ENCODE assay signal across 8 mouse cellular contexts in genomic region chr4:116073146-116073545, GRCm38 (mm10). TPM values are rescaled to one million over a fixed set of nuclear protein-coding genes. Genes with fewer than 3 reads are reported as not detected.
A peak's percentile ranks its signal among the peaks of the same experiment; 100 is the strongest.
DNase-seq lines count a peak whose midpoint lies in the region; ATAC-seq and TF ChIP-seq lines count a peak whose summit lies in the region.

No protein-coding gene starts in this region.

- DNase-seq in gastrocnemius, adult 2 months: no peak
- DNase-seq in gastrocnemius, postnatal 25 days: no peak
- peak; percentile 32 for DNase-seq in forebrain, embryonic 14.5 days (ENCODE audit: low spot score)
- no peak for DNase-seq in liver, postnatal 0 days
- no peak for DNase-seq in spleen, postnatal 4 days (ENCODE audit: low spot score in 2 of 2)
- no peak for DNase-seq in right cerebral cortex, postnatal 14 days
- no peak for DNase-seq in frontal cortex, postnatal 10 days (ENCODE audit: low spot score in 2 of 2)

- no peak for TF ChIP-seq EP300 in liver, postnatal 0 days (IDR thresholded peaks at IDR 0.05; ENCODE audit: low read depth)

- ATAC-seq in forebrain, embryonic 14.5 days: no peak
- ATAC-seq in liver, postnatal 0 days: no peak

- peaks cover 56% of the 10 kb centered on the region for H3K4me1 ChIP-seq in E14TG2a.4 (replicated peaks; ENCODE audit: low read depth, low read length)
- peaks cover 23% of the 10 kb centered on the region for H3K4me1 ChIP-seq in forebrain, embryonic 14.5 days (ENCODE audit: control insufficient read depth, insufficient read depth, low read length)
- peaks cover 20% of the 10 kb centered on the region for H3K4me1 ChIP-seq in liver, postnatal 0 days (ENCODE audit: insufficient read depth)

- H3K27ac ChIP-seq in gastrocnemius, adult 2 months: peak overlapping the region; percentile 21; the same call in 1 of the 2 replicates
- H3K27ac ChIP-seq in forebrain, embryonic 14.5 days (ENCODE audit: low read depth, low read length): no peak overlapping the region
- no peak overlapping the region for H3K27ac ChIP-seq in liver, postnatal 0 days (ENCODE audit: low read depth)

- no peaks in the 10 kb centered on the region for H3K9me3 ChIP-seq in E14TG2a.4 (ENCODE audit: low read length)
- H3K9me3 ChIP-seq in forebrain, embryonic 14.5 days (replicated peaks; ENCODE audit: control insufficient read depth, low read length): no peaks in the 10 kb centered on the region
- H3K9me3 ChIP-seq in liver, postnatal 0 days (ENCODE audit: low read length): no peaks in the 10 kb centered on the region

- peak; percentile 35 for TF ChIP-seq CTCF in gastrocnemius, adult 2 months (IDR thresholded peaks at IDR 0.05)
- TF ChIP-seq CTCF in E14TG2a.4 (conservative IDR thresholded peaks at IDR 0.05; ENCODE audit: low read length): no peak
- TF ChIP-seq CTCF in liver, postnatal 0 days (IDR thresholded peaks at IDR 0.05; ENCODE audit: low read depth): peak; percentile 65

- peaks cover 30% of the 10 kb centered on the region for H3K36me3 ChIP-seq in E14TG2a.4 (ENCODE audit: insufficient read depth, low read length)
- peaks cover 24% of the 10 kb centered on the region for H3K36me3 ChIP-seq in forebrain, embryonic 14.5 days (ENCODE audit: control insufficient read depth, insufficient read depth, low read length)
- peaks cover 23% of the 10 kb centered on the region for H3K36me3 ChIP-seq in liver, postnatal 0 days (replicated peaks; ENCODE audit: insufficient read depth, low read length)

- WGBS in forebrain, embryonic 14.5 days: 56% methylated on average over 4 of the region's 4 CpGs
- WGBS in liver, postnatal 0 days (ENCODE audit: insufficient replicate concordance): 49% methylated on average over 4 of the region's 4 CpGs

- intact Hi-C loops in gastrocnemius, adult 2 months (cut with DNase I): no loop called here

- H3K4me3 ChIP-seq in gastrocnemius, adult 2 months: peak overlapping the region; percentile 97
- H3K4me3 ChIP-seq in E14TG2a.4 (replicated peaks; ENCODE audit: low read length): 0 out of 2 replicates have a peak overlapping the region, but pooled peaks have one; percentile 94
- no peak overlapping the region for H3K4me3 ChIP-seq in forebrain, embryonic 14.5 days (ENCODE audit: low read depth, low read length)
- peak overlapping the region; percentile 66 for H3K4me3 ChIP-seq in liver, postnatal 0 days (ENCODE audit: low read depth, low read length)

- H3K27me3 ChIP-seq in E14TG2a.4 (ENCODE audit: insufficient read depth, low read length): peaks cover 18% of the 10 kb centered on the region
- no peaks in the 10 kb centered on the region for H3K27me3 ChIP-seq in forebrain, embryonic 14.5 days (replicated peaks; ENCODE audit: control insufficient read depth, insufficient read depth, low read length)
- H3K27me3 ChIP-seq in liver, postnatal 0 days (ENCODE audit: insufficient read depth, low read length): no peaks in the 10 kb centered on the region

- H3K9ac ChIP-seq in forebrain, embryonic 14.5 days (ENCODE audit: low read length): no peak overlapping the region
- peak overlapping the region; percentile 45 for H3K9ac ChIP-seq in liver, postnatal 0 days (replicated peaks)

- H3K4me2 ChIP-seq in forebrain, embryonic 14.5 days (ENCODE audit: low read length): peak overlapping the region; percentile 8; the same call in 1 of the 2 replicates
- H3K4me2 ChIP-seq in liver, postnatal 0 days (ENCODE audit: low read depth, low read length): peak overlapping the region; percentile 80

RNA-seq across cellular contexts. Expression of gene Uqcrh, which starts 1.7 kb away (rescaled TPM):
- 100 to 1,000 TPM; 765 to 991 TPM for total RNA-seq in gastrocnemius, adult 2 months (2021)
- 1,000 to 10,000 TPM in 1 of 2 experiments, 100 to 1,000 TPM in 1; 981 to 1,020 TPM for total RNA-seq in gastrocnemius, postnatal 25 days (2021)
- 479 and 583 TPM in 2 replicates for polyA plus RNA-seq in forebrain, embryonic 14.5 days (2014; fragmentation: Nextera tagmentation; extraction: Ambion mirVana)
- polyA plus RNA-seq in liver, postnatal 0 days (2015; fragmentation: Nextera tagmentation; extraction: Ambion mirVana): 563 and 605 TPM in 2 replicates

RNA-seq across cellular contexts. Expression of gene Lrrc41, which starts 1.9 kb away (rescaled TPM):
- total RNA-seq in gastrocnemius, adult 2 months (2021): 10 to 100 TPM; 21.2 to 22.1 TPM
- total RNA-seq in gastrocnemius, postnatal 25 days (2021): 10 to 100 TPM; 17.8 to 20.3 TPM
- 67.9 and 74.0 TPM in 2 replicates for polyA plus RNA-seq in forebrain, embryonic 14.5 days (2014; fragmentation: Nextera tagmentation; extraction: Ambion mirVana)
- polyA plus RNA-seq in liver, postnatal 0 days (2015; fragmentation: Nextera tagmentation; extraction: Ambion mirVana): 22.9 and 23.3 TPM in 2 replicates

RNA-seq across cellular contexts. Expression of gene Nsun4, which starts 19.5 kb away (rescaled TPM):
- total RNA-seq in gastrocnemius, adult 2 months (2021): 10 to 100 TPM; 12.3 to 16.9 TPM
- 10 to 100 TPM; 15.3 to 16.7 TPM for total RNA-seq in gastrocnemius, postnatal 25 days (2021)
- polyA plus RNA-seq in forebrain, embryonic 14.5 days (2014; fragmentation: Nextera tagmentation; extraction: Ambion mirVana): 14.2 and 15.3 TPM in 2 replicates
- 8.4 and 8.7 TPM in 2 replicates for polyA plus RNA-seq in liver, postnatal 0 days (2015; fragmentation: Nextera tagmentation; extraction: Ambion mirVana)

RNA-seq across cellular contexts. Expression of gene Rad54l, which starts 50.3 kb away (rescaled TPM):
- total RNA-seq in gastrocnemius, adult 2 months (2021): under 1 TPM; 0.23 to 0.36 TPM
- under 1 TPM; 0.36 to 0.91 TPM for total RNA-seq in gastrocnemius, postnatal 25 days (2021)
- polyA plus RNA-seq in forebrain, embryonic 14.5 days (2014; fragmentation: Nextera tagmentation; extraction: Ambion mirVana): 18.1 and 18.2 TPM in 2 replicates
- polyA plus RNA-seq in liver, postnatal 0 days (2015; fragmentation: Nextera tagmentation; extraction: Ambion mirVana): 7.3 and 10.3 TPM in 2 replicates

RNA-seq across cellular contexts. Expression of gene Pomgnt1, which starts 50.5 kb away (rescaled TPM):
- total RNA-seq in gastrocnemius, adult 2 months (2021): 10 to 100 TPM; 47.9 to 50.7 TPM
- 10 to 100 TPM; 48.1 to 48.2 TPM for total RNA-seq in gastrocnemius, postnatal 25 days (2021)
- 54.8 and 56.0 TPM in 2 replicates for polyA plus RNA-seq in forebrain, embryonic 14.5 days (2014; fragmentation: Nextera tagmentation; extraction: Ambion mirVana)
- polyA plus RNA-seq in liver, postnatal 0 days (2015; fragmentation: Nextera tagmentation; extraction: Ambion mirVana): 8.8 and 9.2 TPM in 2 replicates
